Mouse (Mus musculus) kidney, postnatal 25 days (tissue): ENCODE measurements around the gene Opcml.

Source experiments
- DNase-seq, 2 experiments: peaks; one replicate each; pipeline ENCODE4 v3.0.0; 2021; ENCODE audit warnings: mixed read lengths in 2 of 2

Opcml gene

GRCm38 (mm10) chr9:28445863-28446262 is 655.3 kb downstream of the Opcml start:
- no peak for DNase-seq

DNA sequence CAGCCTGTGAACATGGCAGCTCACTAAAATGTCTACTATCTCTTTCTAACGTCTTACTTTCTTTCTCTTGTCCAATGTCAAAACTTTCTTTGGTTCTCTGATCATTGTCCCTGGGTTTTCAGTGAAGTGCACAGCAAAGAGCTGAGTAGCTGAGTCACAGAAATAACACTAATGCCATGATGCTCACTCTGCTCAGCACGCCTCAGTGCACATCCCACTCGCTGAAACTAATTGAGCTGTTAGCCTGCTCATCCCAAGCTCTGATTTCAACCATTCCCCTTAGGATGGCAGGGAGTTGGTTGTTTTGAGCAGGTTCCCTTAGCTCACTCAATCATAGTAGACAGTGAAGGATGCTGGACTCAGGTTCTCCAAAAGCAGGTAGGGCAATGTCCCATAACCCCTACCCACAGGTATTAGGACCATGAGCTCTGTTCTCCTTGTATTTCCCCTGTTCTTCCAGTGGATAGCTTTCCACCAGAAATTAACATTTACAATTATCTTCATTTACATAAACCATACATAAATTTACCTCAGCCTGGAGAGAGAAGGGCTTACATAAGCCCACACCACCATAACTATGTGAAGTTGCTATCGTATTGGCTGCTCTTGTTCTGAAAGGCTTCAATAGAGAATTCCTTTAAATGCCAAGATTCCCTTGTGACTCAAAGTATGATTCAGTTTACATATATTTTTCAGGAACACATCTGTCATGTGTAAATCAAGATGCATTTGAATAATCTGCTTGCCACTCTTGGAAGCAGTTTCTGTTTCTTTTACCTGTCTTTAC is 655.9 kb downstream of the Opcml start:
- no peak for DNase-seq

GRCm38 (mm10) chr9:28452509-28452908 is 661.9 kb downstream of the Opcml start:
- no peak for DNase-seq

GRCm38 (mm10) chr9:28453062-28453461 is 662.5 kb downstream of the Opcml start:
- no peak for DNase-seq

- no peak for DNase-seq
Observed at GRCm38 (mm10) chr9:28457982-28458770, 667.6 kb downstream of the Opcml start.

- no peak for DNase-seq
Observed at GRCm38 (mm10) chr9:28463622-28464021, 673.0 kb downstream of the Opcml start.

GRCm38 (mm10) chr9:28469419-28469818 is 678.8 kb downstream of the Opcml start:
- no peak for DNase-seq

DNA sequence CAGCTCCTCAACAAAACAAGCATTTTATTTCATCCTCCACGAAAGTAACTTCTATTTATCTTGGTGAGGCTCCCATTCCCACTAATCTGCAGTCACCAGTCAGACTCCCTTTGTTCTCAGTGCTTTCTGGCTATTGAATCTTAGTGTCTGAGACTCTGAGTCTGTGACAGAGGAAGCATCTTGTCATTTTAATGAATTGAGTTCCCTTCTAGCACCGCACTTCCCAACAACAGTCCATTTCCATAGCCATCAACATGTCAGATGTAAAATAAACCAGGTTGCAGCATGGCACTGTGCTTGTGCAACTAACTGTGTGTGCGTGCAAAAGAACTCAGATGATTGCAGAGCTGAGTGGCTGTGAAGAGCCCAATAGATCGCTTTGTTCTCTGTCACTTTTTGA is 680.9 kb downstream of the Opcml start:
- DNase-seq: no peak

GRCm38 (mm10) chr9:28474586-28474985 is 684.0 kb downstream of the Opcml start:
- no peak for DNase-seq

DNA sequence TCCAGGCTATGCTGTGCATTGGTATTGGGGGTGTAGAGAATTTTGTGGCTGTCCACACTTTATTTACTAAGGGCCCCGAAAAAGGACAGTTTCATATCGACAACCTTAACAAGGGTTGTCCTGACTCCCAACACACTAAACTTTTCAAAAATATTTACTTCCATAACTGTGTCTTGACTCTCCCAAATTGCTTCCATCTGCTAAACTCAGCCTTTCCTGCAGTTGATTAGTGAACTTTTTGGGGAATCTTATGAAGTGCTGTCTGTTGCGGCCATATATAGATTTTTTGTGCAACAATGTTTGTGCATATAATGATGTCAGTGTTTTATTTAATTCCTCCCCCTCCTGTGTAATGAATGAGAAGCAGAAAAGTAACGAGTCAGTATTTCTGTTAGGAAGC is 690.7 kb downstream of the Opcml start:
- no peak for DNase-seq

- DNase-seq: no peak
Observed at GRCm38 (mm10) chr9:28488499-28488898, 697.9 kb downstream of the Opcml start.

GRCm38 (mm10) chr9:28489828-28490227 is 699.3 kb downstream of the Opcml start:
- no peak for DNase-seq

- no peak for DNase-seq
Observed at GRCm38 (mm10) chr9:28490410-28490809, 699.8 kb downstream of the Opcml start.

DNA sequence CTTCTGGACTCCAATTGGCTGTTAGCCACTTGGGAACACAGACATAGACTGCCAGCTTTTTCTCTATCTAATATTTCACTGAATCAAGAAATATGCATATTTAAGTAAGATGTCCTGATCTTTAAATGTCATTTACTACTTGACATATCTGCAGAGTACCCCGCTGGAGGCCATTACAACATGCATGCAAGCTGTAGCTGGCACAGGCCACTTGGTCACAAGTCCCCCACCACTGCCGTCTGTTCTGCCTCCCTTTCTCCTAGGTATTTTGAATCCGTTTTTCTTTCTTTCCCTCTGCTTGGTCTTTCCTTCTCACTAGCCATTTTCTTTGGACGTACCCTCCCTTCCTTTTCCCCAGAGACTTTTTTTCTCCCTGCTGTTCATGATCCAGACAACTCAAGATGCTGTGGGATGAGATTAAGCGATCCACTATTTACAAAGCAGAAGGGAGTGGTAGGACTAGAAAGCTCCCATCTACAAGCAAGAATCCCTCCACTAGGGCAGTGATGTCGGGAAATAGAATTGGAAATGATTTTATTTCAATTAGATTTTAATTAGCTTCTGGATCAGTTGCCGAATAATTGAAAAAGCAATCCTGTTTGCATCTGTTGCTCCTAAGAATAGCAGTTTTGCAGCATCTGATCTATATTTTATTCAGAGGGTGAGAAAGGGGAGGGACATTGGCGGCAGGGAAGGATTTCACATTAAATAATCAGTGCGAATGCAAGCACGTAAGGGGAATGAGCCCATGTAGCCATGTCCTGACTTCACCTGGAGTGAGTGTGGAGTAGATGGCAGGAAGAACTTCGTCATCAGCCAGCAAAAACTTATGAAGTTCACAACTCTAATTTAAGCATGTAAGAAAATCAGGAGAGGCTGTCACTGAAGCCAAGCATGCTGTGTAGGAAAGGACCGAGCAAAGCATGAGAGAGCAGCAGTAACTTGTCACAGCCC is 709.5 kb downstream of the Opcml start:
- no peak for DNase-seq

DNA sequence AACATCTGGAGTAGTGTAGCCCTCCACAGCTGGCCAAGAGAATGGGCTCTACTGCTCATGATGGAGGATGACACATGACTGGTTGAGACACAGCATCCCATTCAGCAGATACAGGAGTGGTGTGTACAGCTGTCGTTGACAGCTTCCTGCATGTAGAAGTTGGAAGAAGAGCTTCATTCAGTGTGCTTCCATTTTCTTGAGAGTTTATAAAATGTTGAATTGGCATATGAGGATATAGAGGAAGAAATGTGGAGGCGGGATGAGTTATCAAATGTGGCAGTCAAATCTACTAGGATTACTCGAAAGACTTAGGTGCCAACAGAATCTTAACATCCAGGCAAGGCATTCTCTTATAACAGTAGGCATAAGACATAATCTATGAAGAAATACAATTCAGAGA is 723.3 kb downstream of the Opcml start:
- no peak for DNase-seq

DNA sequence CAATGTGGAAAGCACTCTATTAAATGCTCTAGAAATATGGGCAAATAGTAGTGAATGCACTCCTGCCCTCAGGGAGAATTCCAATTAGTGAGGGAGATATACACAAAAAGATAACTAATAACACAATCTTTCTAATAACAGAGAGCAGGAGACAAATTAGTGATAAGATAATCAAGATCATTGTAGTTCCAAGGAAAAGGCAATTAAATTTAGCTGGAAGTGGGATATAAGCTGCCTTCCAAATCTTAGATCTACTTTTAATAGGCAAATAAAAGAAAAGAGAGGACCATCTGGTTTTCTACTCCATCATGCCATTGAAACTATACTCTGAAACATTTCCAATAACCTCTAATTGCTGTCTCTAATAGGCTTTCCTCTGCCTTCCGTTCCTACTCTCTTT is 742.6 kb downstream of the Opcml start:
- DNase-seq: no peak

DNA sequence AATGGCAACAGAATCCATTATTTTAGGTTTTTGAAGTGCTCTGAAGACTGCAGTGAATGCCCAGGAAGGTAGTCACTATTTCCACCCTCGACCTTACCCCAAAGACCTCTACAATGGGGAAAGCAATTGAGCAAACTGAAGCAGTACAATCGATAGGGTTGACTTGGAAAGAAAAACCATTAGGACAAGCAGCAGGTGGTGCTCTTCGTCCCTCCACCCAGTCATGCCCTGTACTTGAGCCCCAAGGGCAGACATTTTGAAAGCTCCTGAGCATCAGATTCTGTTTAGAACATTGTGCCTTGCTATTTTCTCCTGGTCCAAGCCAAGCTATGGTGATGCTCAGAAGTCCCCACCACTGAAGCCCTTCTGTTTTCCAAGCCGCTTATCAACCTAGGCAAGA is 744.4 kb downstream of the Opcml start:
- DNase-seq: no peak

GRCm38 (mm10) chr9:28536637-28537036 is 746.1 kb downstream of the Opcml start:
- no peak for DNase-seq

DNA sequence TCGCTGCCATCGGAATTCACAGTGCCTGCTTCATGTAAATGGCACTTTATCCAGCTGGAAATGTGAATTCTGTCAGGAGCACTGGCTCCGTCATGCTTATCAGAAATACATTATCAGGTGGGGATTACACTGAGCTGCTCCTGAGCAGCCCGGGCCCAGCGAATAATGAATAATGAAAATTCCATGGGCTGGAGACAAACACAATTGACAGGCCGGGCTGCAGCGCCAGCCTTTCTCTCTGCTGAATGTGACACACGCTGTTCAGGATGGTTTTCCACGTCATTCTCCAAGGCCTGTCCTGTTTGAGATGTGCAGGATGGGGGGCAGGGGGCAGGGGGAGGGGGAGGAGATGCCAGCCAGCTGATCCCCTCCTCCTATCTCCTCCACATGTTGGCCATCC is 757.6 kb downstream of the Opcml start:
- no peak for DNase-seq

DNA sequence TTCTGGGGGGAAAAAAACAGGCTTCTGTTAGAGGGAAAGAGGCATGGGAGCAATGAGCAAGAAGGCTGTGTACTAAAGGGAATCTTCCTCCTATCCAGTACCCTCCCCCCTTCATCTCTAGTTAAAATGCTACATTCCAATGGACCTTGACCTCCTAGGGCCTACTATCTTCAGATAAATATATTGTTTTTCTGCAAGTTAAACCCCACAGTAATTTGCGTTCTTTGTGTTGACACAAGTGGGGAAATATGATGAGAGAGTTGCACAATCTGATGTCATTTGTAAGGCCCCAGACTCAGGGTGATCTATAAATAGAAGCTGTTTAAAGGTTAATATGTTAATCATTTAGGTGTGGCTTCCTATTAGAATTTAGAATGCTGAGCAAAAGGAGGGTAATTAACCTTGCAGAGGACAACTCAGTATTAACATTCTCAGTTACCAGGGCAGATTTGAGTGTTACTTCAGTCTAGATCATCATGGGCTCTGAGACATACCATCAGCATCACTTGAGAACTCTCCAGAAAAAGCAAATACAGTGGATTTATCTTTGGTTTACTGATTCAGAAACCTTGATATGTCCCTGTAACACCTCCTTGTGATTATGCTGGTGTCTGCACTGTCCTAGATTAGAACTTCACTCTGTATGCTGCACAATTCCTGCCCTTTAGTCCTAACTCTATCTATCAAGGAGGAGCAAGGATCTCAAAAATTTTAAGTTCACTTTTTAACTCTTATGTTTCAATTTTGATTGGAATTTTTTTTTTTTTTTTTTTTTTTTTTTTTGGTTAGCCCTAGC is 762.0 kb downstream of the Opcml start:
- DNase-seq: no peak

DNA sequence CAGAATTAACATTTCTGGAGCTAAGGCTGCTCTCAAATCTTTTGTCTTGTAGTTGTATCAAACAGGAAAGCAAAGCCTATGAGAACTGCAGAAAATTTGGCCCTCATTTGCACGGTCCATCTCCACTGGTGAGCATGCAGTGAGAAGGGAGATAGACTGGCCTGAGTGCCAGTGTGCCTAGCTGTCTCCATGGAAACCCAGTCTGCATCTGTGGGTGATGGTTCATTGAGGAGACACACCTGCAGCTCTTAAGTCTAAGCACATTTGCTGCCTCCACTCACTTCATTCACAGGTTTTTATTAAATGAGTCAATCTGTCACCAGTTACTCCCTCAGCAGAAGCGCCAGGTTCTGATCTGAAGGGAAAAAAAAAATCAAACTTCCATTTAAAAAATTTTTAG is 768.1 kb downstream of the Opcml start:
- DNase-seq: no peak

DNA sequence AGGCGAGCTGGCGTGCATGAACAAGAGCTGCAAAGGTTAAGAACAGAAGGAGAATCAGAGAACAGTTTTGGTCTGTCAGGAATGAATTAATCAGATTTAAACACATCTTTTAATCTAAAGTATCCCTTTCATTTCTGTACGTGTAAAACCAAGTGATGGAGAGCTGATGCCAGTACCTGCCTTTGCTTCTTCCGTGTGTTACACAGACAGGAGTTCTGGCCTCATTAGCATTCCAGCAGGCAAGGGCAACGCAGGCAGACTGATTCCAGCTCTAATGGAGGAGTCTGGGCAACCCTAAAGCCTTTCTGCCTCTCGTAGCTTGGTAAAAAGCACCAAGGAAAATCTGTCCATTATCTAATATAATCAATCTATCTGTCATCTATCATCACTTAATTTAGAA is 771.2 kb downstream of the Opcml start:
- DNase-seq: no peak
